Mouse (Mus musculus) mature B cell (primary cell): Measurements from ENCODE around the gene Mgme1.

Experiments
- in situ Hi-C: fragments of 300-500 bp; cut with MboI; formaldehyde crosslinking; loops from 2 replicates; pipeline ENCODE4 v1.14.3; 2019

Gene Mgme1

GRCm38 (mm10) chr2:144270507-144271420 is at the start of gene Mgme1, which contains the start of gene Snx5:
Gene Mgme1, plus strand, starts transcription at chr2:144270663.
Gene Snx5, minus strand, starts transcription at chr2:144270906.
- in situ Hi-C loops, result no loop called here

GRCm38 (mm10) chr2:144224351-144224750 is 46.1 kb upstream of the Mgme1 start:
- in situ Hi-C loops, result loop anchor here (25.0 kb wide), 1 partner anchor 212 kb away; the partner anchor contains the start of gene Rrbp1

- in situ Hi-C loops, result no loop called here
These were observed 43.4 kb upstream of the Mgme1 start for GRCm38 (mm10) chr2:144226906-144227586.

DNA sequence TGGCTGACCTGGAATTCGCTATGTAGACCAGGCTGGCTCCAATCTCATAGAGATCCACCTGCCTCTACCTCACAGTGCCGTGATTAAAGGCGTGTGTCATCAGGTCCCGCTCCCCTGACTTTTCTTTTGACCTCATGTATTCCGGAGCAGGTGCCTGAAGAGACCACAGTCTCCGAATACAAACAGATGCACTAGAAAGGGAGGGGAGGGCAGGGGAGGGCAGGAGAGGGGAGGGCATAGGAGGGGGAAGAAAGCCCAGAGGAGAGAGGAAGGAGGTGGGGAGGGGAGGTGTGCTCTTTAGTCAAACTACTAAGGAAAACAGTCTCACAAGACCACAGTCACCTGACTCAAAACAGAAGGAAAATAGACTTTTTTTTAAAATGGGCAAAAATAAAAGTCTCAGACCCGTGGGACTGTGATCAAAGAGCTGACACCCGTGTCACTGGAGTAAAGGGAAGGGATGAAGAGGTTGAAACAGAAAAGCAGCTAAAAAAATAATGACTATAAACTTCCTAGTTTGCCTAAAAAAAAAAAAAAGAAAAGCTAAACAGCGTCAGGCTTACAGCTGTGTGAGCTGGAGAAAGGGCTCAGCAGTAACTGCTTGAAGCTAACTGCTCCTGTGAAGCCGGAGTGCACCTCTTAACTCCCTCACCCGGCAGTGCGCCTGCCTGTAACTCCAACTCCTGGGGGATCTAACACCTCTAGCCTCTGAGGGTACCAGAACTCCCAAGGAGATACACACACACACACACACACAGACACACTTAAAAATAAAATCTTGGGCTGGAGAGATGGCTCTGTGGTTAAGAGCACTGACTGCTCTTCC is 41.7 kb upstream of the Mgme1 start:
- in situ Hi-C loops, result no loop called here

GRCm38 (mm10) chr2:144229647-144230046 is 40.8 kb upstream of the Mgme1 start:
- in situ Hi-C loops, result loop anchor here (5.0 kb wide), 1 partner anchor 38 kb away; no protein-coding TSS in a partner anchor

DNA sequence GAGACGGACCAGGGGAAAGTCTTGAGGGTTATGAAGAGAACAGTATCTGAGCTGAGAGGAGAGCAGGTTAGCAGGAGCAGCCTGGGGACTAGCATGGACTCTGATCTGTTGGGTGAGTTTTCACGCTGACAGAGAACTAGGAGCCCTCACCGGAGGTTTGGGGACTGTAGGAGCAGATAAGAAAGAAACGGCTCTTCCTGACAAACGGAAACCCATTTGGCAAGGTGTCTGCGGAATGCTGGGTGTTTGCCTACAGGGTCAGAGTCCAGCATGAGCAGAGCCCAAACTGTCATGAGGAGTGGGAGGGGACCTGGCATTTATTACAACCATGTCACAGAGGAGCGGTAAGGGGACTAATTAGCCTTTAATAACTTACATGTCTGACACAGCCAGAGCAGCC is 40.0 kb upstream of the Mgme1 start:
- in situ Hi-C loops, result loop anchor here (5.0 kb wide), 1 partner anchor 37 kb away; no protein-coding TSS in a partner anchor

DNA sequence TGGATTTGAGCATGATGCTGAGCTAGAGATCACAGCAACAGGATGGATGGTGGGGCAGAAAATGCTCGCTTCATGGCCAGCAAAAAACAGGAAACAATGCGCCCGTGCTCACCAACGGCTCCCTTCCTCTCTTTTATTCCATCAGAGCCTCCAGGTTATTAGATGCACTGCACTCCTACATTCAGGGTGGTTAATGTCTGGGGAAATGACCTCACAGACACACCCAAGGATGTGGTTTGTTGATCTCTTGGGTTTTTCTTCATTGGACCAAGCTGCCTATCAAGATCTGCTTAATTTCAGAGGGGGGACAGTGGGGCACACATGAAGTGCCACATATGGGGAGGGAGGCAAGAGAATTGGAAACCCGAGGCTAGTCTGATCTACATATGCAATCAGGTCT is 39.3 kb upstream of the Mgme1 start:
- in situ Hi-C loops, result loop anchor here (5.0 kb wide), 1 partner anchor 36 kb away; no protein-coding TSS in a partner anchor

GRCm38 (mm10) chr2:144233534-144233933 is 36.9 kb upstream of the Mgme1 start:
- in situ Hi-C loops, result loop anchor here (5.0 kb wide), 1 partner anchor 34 kb away; no protein-coding TSS in a partner anchor

- in situ Hi-C loops, result no loop called here
These were observed 34.7 kb upstream of the Mgme1 start for GRCm38 (mm10) chr2:144235776-144236175.

DNA sequence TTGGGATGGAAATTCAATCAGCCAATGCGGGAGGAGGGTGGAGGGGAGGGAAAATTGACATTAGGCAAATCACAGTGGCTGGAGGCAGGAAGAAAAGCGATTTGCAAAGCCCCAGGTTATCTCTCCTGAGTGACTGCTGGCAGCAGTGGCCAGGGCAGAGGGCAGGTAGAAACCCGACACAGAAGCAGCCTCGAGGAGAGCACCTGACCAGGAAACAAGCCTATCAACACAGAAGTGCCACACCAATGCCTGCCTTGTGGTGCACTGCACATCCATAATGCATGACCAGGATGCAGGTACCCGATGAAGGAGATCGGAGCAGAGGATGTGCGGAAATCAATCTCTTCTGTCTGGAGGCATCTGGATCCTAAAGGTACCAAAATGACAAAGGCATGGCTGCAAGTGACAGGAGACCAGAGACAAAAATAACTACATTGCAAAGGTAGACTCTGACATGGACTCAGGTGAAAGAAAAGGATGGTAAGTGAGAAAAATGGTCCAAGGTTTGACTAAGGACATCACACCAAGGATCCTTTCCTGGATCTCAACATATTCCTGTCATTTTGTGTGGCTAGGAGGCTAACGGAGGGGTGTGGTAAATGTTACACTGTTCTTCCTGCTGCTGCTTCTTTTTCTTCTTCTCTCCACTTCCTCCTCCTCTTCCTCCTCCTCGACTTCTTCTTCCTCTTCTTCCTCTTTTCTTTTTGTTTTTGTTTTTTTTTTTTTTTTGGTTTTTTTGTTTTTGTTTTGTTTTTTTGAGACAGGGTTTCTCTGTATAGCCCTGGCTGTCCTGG is 33.5 kb upstream of the Mgme1 start:
- in situ Hi-C loops, result no loop called here

- in situ Hi-C loops, result no loop called here
These were observed 32.1 kb upstream of the Mgme1 start for GRCm38 (mm10) chr2:144238341-144238740.

DNA sequence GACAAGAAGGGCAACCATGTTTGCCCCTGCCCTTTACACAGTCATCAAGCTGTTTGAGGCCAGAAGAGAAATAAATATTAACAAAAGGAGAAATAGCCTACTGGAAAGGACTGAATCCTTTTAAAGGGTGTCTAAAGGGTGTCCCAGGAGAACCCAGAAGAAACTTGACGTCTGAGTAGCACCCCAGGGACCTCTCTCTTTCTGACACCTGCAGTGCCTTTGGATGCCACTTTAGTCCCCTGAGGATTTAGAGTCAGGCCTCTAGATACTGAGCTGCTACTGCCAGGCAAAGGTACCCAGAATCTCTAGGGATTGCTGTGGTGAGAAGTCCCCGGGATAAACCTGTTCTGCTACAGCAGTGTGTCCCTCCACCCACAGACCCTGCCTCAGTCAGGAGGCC is 31.1 kb upstream of the Mgme1 start:
- in situ Hi-C loops, result no loop called here

- in situ Hi-C loops, result no loop called here
These were observed 30.2 kb upstream of the Mgme1 start for GRCm38 (mm10) chr2:144240095-144240899.

GRCm38 (mm10) chr2:144245464-144245863 is 25.0 kb upstream of the Mgme1 start:
- in situ Hi-C loops, result no loop called here

- in situ Hi-C loops, result no loop called here
These were observed 24.2 kb upstream of the Mgme1 start for GRCm38 (mm10) chr2:144246270-144246669.

DNA sequence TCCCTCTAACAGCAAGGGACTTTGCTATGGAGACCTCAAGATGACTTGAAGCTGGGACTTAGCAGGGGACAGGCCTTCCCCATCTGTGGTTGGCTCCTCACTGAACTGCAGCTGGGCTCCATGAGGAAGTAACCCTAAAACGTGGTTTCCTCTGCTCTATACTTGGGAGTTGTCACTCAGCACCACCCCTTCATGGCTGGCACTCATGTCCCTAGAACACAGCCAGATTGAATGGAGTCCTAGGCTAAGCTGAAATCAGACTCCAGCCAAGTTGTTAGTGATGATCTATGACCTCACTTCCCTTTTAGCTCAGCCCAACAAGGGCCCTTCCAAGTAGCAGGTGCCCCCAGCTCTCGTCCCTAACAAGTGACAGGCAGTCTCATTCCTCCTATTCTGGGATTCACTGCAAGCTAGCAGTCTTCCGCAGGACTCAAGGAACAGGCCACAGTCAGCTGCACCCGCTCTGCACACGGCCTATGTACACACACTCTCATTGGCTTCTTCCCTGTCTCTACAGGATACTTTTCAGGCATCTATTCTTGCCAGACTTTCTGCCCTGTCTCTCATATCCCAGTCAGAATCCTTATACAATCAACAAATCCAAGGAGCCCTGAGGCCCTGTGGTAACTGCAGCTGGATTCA is 23.0 kb upstream of the Mgme1 start:
- in situ Hi-C loops, result no loop called here

GRCm38 (mm10) chr2:144248613-144249376 is 21.7 kb upstream of the Mgme1 start:
- in situ Hi-C loops, result no loop called here

- in situ Hi-C loops, result no loop called here
These were observed 20.4 kb upstream of the Mgme1 start for GRCm38 (mm10) chr2:144250111-144250510.

- in situ Hi-C loops, result no loop called here
These were observed 7.6 kb upstream of the Mgme1 start for GRCm38 (mm10) chr2:144262837-144263236.
